In genomic region chr10:78438094-78438493, GRCm38 (mm10) we compare ENCODE assay signal across 8 mouse cellular contexts. TPM values are rescaled to one million over a fixed set of nuclear protein-coding genes. Genes with fewer than 3 reads are reported as not detected.
DNase-seq lines count a peak whose midpoint lies in the region; TF ChIP-seq lines count a peak whose summit lies in the region.

No protein-coding gene starts in this region.

- peaks cover 9% of the 10 kb centered on the region; the same call in 1 of the 2 replicates for H3K27me3 ChIP-seq in E14TG2a.4 (ENCODE audit: insufficient read depth, low read length)
- H3K27me3 ChIP-seq in embryonic facial prominence, embryonic 10.5 days (replicated peaks; ENCODE audit: low read depth, poor library complexity, severe bottlenecking): no peaks in the 10 kb centered on the region

- intact Hi-C loops in heart, postnatal 14 days (cut with DNase I): no loop called here

- peak; percentile 97 for TF ChIP-seq CTCF in E14TG2a.4 (conservative IDR thresholded peaks at IDR 0.05; ENCODE audit: low read length)

- H3K4me1 ChIP-seq in E14TG2a.4 (replicated peaks; ENCODE audit: low read depth, low read length): peaks cover 37% of the 10 kb centered on the region
- H3K4me1 ChIP-seq in embryonic facial prominence, embryonic 10.5 days: no peaks in the 10 kb centered on the region

- WGBS in embryonic facial prominence, embryonic 10.5 days: 15% methylated on average over 5 of the region's 5 CpGs

- H3K36me3 ChIP-seq in E14TG2a.4 (ENCODE audit: insufficient read depth, low read length): peaks cover 36% of the 10 kb centered on the region
- peaks cover 33% of the 10 kb centered on the region for H3K36me3 ChIP-seq in embryonic facial prominence, embryonic 10.5 days (replicated peaks)

- no peak overlapping the region for H3K27ac ChIP-seq in embryonic facial prominence, embryonic 10.5 days (replicated peaks)

- DNase-seq in adrenal gland, postnatal 36 days: peak; percentile 85 to 90
- peak; percentile 83 for DNase-seq in embryonic facial prominence, embryonic 10.5 days (ENCODE audit: low spot score)
- peak; percentile 76 to 90 for DNase-seq in heart, postnatal 14 days
- DNase-seq in layer of hippocampus, adult 8-10 months (ENCODE audit: low spot score in 2 of 2): peak; percentile 54 to 81
- peak; percentile 70 for DNase-seq in lung, postnatal 25 days (ENCODE audit: low spot score)
- peak; percentile 73 for DNase-seq in ovary, postnatal 36 days (ENCODE audit: low spot score)
- DNase-seq in thymus, postnatal 25 days: peak; percentile 89

- no peaks in the 10 kb centered on the region for H3K9me3 ChIP-seq in E14TG2a.4 (ENCODE audit: low read length)
- no peaks in the 10 kb centered on the region for H3K9me3 ChIP-seq in embryonic facial prominence, embryonic 10.5 days

- no peak overlapping the region for H3K4me3 ChIP-seq in E14TG2a.4 (replicated peaks; ENCODE audit: low read length)
- H3K4me3 ChIP-seq in embryonic facial prominence, embryonic 10.5 days: no peak overlapping the region

RNA-seq across cellular contexts. Expression of gene Cstb, which starts 12.6 kb away (rescaled TPM):
- 100 to 1,000 TPM; 268 to 380 TPM for total RNA-seq in adrenal gland, postnatal 36 days (2021)
- 142 and 149 TPM in 2 replicates for polyA plus RNA-seq in embryonic facial prominence, embryonic 10.5 days (2016; fragmentation: Nextera tagmentation; extraction: Ambion mirVana)
- 10 to 100 TPM; 31.2 to 36.3 TPM for total RNA-seq in heart, postnatal 14 days (2021)
- total RNA-seq in layer of hippocampus, adult 8-10 months (2022): 10 to 100 TPM; 28.4 to 47.8 (median 36.8) TPM

RNA-seq across cellular contexts. Expression of gene Rrp1, which starts 25.3 kb away (rescaled TPM):
- total RNA-seq in adrenal gland, postnatal 36 days (2021): 100 to 1,000 TPM; 243 to 258 TPM
- polyA plus RNA-seq in embryonic facial prominence, embryonic 10.5 days (2016; fragmentation: Nextera tagmentation; extraction: Ambion mirVana): 358 and 365 TPM in 2 replicates
- total RNA-seq in heart, postnatal 14 days (2021): 100 to 1,000 TPM in 1 of 2 experiments, 10 to 100 TPM in 1; 100.0 to 104 TPM
- 100 to 1,000 TPM; 323 to 359 (median 334) TPM for total RNA-seq in layer of hippocampus, adult 8-10 months (2022)

RNA-seq across cellular contexts. Expression of gene Pdxk, which starts 26.7 kb away (rescaled TPM):
- total RNA-seq in adrenal gland, postnatal 36 days (2021): 10 to 100 TPM; 26.4 to 27.3 TPM
- 11.9 and 13.2 TPM in 2 replicates for polyA plus RNA-seq in embryonic facial prominence, embryonic 10.5 days (2016; fragmentation: Nextera tagmentation; extraction: Ambion mirVana)
- 10 to 100 TPM; 10.2 to 11.1 TPM for total RNA-seq in heart, postnatal 14 days (2021)
- 100 to 1,000 TPM in 2 of 4 experiments, 10 to 100 TPM in 2; 94.9 to 110 (median 101) TPM for total RNA-seq in layer of hippocampus, adult 8-10 months (2022)

Comparison
In these comparisons a context has a peak if more than half of its experiments do, and no peak if none do; other contexts are left out.
1. RNA of gene Cstb, which starts 12.6 kb away (total RNA-seq): 268 to 380 TPM in adrenal gland, postnatal 36 days; 28.4 to 47.8 TPM in layer of hippocampus, adult 8-10 months and 31.2 to 36.3 TPM in heart, postnatal 14 days; every median in the first group is over 4 times any median in the second.
2. Peak in every context shown above with its lines, with median percentiles within 50 percentile points of each other: DNase-seq.